Mouse (Mus musculus) forebrain, embryonic 13.5 days (tissue): Measurements from ENCODE around the gene Pmepa1. TPM values are rescaled to one million over a fixed set of nuclear protein-coding genes. Genes with fewer than 3 reads are reported as not detected.
A peak's percentile ranks its signal among the peaks of the same experiment; 100 is the strongest.

Experiments
- ATAC-seq: fragments of 200-750 bp; cut with Nextera tagmentation; 2 replicates; pipeline ENCODE4 v1.8.0; 2017
- H3K27ac ChIP-seq: fragments of 300-500 bp; sonication (generic); 2 replicates; pipeline ENCODE4 v1.5.1; 2015; ENCODE audit warnings: inconsistent platforms, mild to moderate bottlenecking, moderate library complexity
- H3K27me3 ChIP-seq: fragments of 300-500 bp; sonication (generic); 2 replicates; pipeline ENCODE4 v1.6.1; 2015; ENCODE audit warnings: mild to moderate bottlenecking, inconsistent platforms
- H3K36me3 ChIP-seq: fragments of 300-500 bp; sonication (generic); 2 replicates; pipeline ENCODE4 v1.6.1; 2015; ENCODE audit warnings: mild to moderate bottlenecking, inconsistent platforms; ENCODE audit not compliant: poor library complexity, severe bottlenecking
- H3K4me1 ChIP-seq: fragments of 300-500 bp; sonication (generic); 2 replicates; pipeline ENCODE4 v1.6.1; 2015; ENCODE audit warnings: inconsistent platforms
- H3K4me2 ChIP-seq: fragments of 300-500 bp; sonication (generic); 2 replicates; pipeline ENCODE4 v1.6.1; 2015; ENCODE audit warnings: inconsistent platforms, mild to moderate bottlenecking, moderate library complexity
- H3K4me3 ChIP-seq: fragments of 300-500 bp; sonication (generic); 2 replicates; pipeline ENCODE4 v1.5.1; 2015; ENCODE audit warnings: mild to moderate bottlenecking, inconsistent platforms
- H3K9ac ChIP-seq: fragments of 300-500 bp; sonication (generic); 2 replicates; pipeline ENCODE4 v1.6.1; 2015; ENCODE audit warnings: mild to moderate bottlenecking, inconsistent platforms
- H3K9me3 ChIP-seq: fragments of 300-500 bp; sonication (generic); replicated peaks from 2 replicates; pipeline ENCODE4 v1.6.1; 2016; ENCODE audit warnings: inconsistent platforms
- WGBS: fragments of 180-500 bp; shearing (Covaris S2); methylation state at CpG from one replicate; pipeline ENCODE4 v1.1.7; 2015; 5-methylcytosine and 5-hydroxymethylcytosine counted together
- polyA plus RNA-seq: library from polyadenylated mRNA; unstranded; fragments of >200 nt; fragmentation: Nextera tagmentation; extraction: Ambion mirVana; gene quantifications from 2 replicates; pipeline ENCODE4 v1.2.1, GENCODE M21; 2015

The Pmepa1 gene
- polyA plus RNA-seq, 1 experiment from 2014 or later, result 5.3 TPM

DNA sequence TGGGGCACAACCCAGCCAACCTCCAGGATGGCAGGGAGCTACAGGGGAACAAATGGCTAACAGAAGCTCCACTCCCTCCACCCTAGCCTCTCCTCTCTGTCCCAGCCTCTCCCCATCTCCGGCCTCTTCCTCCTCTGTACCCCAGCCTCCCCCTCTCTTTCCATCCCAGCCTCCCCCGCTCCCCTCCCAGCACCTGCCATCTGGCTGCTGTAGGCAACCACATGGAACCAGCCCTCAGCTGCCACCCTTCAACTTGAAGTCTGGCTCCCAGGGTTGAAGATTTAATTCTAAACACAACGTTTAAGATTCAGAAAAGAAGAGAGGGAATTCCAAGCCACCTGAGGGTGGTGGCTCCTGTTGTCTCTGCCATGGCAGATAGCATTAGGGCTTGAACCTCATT is 26.9 kb downstream of the Pmepa1 start:
- Histone ChIP-seq H3K4me2 (no peak overlapping the region), H3K4me3 (no peak overlapping the region), H3K36me3 (no peaks in the 10 kb centered on the region), H3K27ac (peak overlapping the region; percentile 57; the same call in 1 of the 2 replicates), H3K9ac (no peak overlapping the region), H3K4me1 (peaks cover 87% of the 10 kb centered on the region), H3K9me3 (no peaks in the 10 kb centered on the region), H3K27me3 (no peaks in the 10 kb centered on the region)
- no peak for ATAC-seq
- WGBS, result 49% methylated on average over 3 of the region's 3 CpGs

DNA sequence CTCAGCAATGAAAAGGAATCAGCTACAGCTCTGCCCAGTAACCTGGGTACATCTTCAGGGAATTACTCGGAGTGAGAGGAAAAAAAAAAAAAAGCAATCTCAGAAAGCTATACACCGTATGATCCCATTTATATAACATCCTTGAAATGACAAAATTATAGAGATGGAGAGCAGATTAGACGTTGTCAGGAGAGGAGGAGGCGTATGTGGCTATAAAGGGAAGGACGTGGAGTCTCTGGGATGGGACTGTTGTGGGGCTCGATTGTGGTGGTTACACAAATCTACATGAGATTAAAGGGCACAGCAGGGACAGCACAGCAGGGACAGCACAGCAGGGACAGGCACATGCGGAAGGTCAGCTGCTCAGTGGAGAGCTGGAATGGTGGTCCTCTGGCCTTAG is 27.5 kb downstream of the Pmepa1 start:
- Histone ChIP-seq H3K36me3 (no peaks in the 10 kb centered on the region), H3K4me3 (no peak overlapping the region), H3K27ac (no peak overlapping the region), H3K9ac (no peak overlapping the region), H3K4me1 (peaks cover 86% of the 10 kb centered on the region), H3K9me3 (no peaks in the 10 kb centered on the region), H3K27me3 (no peaks in the 10 kb centered on the region), H3K4me2 (no peak overlapping the region)
- no peak for ATAC-seq
- WGBS, result 70% methylated on average over 7 of the region's 7 CpGs

DNA sequence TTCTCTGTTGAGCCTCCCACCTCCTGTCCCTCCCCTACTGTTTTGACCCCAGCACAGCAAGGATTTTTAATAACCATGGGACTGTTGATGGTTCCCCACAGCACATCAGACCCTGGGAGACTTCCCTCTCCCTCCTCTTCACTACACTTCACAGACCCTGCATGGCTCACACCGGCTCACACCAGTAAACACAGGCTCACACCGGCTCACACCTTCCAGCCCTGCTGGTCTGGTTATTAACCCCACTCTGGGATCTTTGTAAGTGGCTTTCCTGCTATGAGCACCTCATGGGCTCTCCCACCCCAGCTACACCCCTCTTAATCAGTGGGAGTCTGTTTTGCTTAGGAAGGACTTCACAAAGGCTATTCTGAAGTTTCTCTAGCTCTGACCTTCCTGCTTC is 28.4 kb downstream of the Pmepa1 start:
- H3K4me2 ChIP-seq, result no peak overlapping the region
- no peak overlapping the region for H3K4me3 ChIP-seq
- H3K27ac ChIP-seq, result no peak overlapping the region
- ATAC-seq, result no peak
- H3K27me3 ChIP-seq, result no peaks in the 10 kb centered on the region
- H3K36me3 ChIP-seq, result no peaks in the 10 kb centered on the region
- no peak overlapping the region for H3K9ac ChIP-seq
- peaks cover 86% of the 10 kb centered on the region for H3K4me1 ChIP-seq
- 72% methylated on average over 2 of the region's 2 CpGs for WGBS
- H3K9me3 ChIP-seq, result no peaks in the 10 kb centered on the region

DNA sequence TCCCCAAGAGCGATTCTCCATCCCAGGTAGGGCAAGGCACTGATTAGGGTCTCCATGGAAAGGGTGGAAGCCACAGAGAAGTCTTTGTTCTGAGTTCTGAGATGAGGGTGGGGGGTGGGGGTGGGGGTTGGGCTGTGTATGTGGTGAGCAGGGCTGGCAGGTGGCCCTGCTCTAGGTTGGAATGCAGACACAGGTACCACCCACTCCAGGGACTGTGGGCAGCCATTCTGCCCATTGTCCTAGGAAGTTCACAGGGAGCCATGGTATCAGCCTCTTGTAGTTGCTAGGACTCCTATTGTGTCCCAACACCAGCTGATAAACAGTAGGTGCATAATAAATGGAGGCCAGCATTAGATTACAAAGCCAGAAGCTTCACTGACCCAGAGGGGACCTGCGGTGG is 29.1 kb downstream of the Pmepa1 start:
- Histone ChIP-seq H3K4me3 (no peak overlapping the region), H3K4me1 (peaks cover 87% of the 10 kb centered on the region)
- WGBS, result 20% methylated on average over 2 of the region's 2 CpGs

DNA sequence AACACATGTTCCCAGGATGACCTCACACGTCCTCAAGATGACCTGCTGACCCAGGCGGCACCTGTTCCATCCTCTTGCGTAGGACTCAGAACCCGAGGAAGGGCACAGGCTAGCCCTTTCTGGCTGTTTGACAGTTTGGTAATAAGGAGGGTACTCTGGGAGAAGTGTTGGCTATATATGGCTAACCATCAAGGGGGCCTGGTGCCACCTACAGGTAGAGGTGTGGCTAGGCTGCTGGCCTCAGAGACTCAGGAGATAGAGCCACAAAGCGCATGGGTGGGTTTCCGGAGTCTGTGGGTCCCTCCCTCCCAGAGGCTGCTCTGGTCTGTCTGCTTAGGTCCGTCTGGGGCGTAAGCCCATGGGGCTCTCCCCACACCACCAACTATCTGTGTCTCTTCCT is 29.6 kb downstream of the Pmepa1 start:
- ATAC-seq, result no peak
- Histone ChIP-seq H3K36me3 (no peaks in the 10 kb centered on the region), H3K4me3 (no peak overlapping the region), H3K4me1 (peaks cover 85% of the 10 kb centered on the region), H3K27ac (no peak overlapping the region), H3K4me2 (no peak overlapping the region), H3K27me3 (no peaks in the 10 kb centered on the region), H3K9ac (no peak overlapping the region), H3K9me3 (no peaks in the 10 kb centered on the region)
- WGBS, result 77% methylated on average over 8 of the region's 8 CpGs

More for the DNA sequence above, 29.1 kb downstream of the Pmepa1 start:
- H3K27ac ChIP-seq, result no peak overlapping the region
- ATAC-seq, result no peak
- no peak overlapping the region for H3K9ac ChIP-seq
- H3K27me3 ChIP-seq, result no peaks in the 10 kb centered on the region
- H3K9me3 ChIP-seq, result no peaks in the 10 kb centered on the region
- H3K36me3 ChIP-seq, result no peaks in the 10 kb centered on the region
- no peak overlapping the region for H3K4me2 ChIP-seq

DNA sequence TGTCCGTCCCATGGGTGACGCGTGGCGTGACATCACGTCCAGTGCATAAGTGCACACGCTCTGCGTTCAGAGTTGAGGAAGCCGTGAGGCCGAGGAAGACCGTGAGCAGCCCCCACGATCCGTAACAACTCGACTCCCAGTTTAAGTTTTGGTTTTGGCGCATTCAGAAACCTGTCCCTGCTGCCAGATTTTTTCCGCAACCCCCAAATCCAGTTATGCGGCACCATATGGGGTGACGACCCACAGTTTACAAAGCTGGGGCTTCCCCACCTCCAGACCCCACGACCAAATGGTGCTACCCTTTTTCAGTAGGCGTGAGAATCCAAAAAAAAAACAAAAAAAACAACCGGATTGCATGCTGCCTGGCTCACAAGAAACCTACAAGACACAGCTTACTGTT is 31.1 kb downstream of the Pmepa1 start:
- H3K4me3 ChIP-seq, result no peak overlapping the region
- H3K27me3 ChIP-seq, result no peaks in the 10 kb centered on the region; the same call in 1 of the 2 replicates
- H3K4me2 ChIP-seq, result no peak overlapping the region
- no peak overlapping the region for H3K27ac ChIP-seq
- WGBS, result 89% methylated on average over 20 of the region's 20 CpGs
- ATAC-seq, result no peak
- H3K36me3 ChIP-seq, result no peaks in the 10 kb centered on the region
- no peak overlapping the region for H3K9ac ChIP-seq
- no peaks in the 10 kb centered on the region for H3K9me3 ChIP-seq
- peaks cover 85% of the 10 kb centered on the region for H3K4me1 ChIP-seq

DNA sequence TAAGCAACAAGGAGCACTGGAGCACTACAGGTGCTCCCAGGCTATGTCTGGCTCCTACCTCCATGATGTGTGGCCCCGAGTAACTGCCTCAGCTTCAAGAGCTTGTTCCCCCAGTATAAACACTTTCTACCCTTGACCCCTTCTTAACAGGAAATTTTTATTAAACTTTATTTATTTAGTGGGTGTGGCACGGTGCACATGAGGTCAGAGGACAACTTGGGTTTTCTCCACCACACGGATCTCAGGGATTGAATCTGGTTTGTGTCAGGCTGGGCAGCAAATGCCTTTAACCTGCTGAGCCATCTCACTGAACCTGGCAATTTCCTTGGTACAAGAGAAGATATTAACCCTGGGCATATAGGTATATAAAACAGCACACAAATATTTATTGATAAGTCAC is 32.2 kb downstream of the Pmepa1 start:
- Histone ChIP-seq H3K27me3 (no peaks in the 10 kb centered on the region; the same call in 1 of the 2 replicates), H3K9ac (no peak overlapping the region), H3K27ac (no peak overlapping the region), H3K4me3 (no peak overlapping the region), H3K36me3 (no peaks in the 10 kb centered on the region), H3K4me1 (peaks cover 84% of the 10 kb centered on the region), H3K9me3 (no peaks in the 10 kb centered on the region), H3K4me2 (no peak overlapping the region)
- 81% methylated on average over 3 of the region's 3 CpGs for WGBS
- ATAC-seq, result no peak

DNA sequence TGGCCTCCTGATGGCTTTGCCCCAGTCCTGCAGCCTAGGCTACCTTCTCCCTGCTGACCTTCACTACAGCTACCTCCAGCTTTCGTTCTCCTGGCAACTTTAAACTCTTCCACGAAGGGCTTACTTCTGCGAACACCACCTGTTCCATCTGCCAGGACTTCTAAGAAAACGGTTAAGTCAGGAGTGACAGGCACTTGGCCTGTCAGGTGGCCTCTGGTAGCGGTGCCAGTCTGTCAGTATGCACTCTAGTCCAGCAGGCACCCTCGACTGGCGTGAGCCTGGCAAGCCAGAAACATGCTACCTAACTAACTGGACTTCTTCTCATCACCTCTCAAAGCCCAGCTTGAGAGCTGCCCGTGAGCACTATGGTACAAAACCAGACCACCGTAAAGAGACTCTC is 32.7 kb downstream of the Pmepa1 start:
- Histone ChIP-seq H3K9me3 (no peaks in the 10 kb centered on the region), H3K9ac (no peak overlapping the region), H3K27ac (no peak overlapping the region), H3K4me3 (no peak overlapping the region), H3K36me3 (no peaks in the 10 kb centered on the region), H3K4me2 (no peak overlapping the region), H3K27me3 (no peaks in the 10 kb centered on the region; the same call in 1 of the 2 replicates), H3K4me1 (peaks cover 87% of the 10 kb centered on the region)
- 76% methylated on average over 9 of the region's 9 CpGs for WGBS
- no peak for ATAC-seq

DNA sequence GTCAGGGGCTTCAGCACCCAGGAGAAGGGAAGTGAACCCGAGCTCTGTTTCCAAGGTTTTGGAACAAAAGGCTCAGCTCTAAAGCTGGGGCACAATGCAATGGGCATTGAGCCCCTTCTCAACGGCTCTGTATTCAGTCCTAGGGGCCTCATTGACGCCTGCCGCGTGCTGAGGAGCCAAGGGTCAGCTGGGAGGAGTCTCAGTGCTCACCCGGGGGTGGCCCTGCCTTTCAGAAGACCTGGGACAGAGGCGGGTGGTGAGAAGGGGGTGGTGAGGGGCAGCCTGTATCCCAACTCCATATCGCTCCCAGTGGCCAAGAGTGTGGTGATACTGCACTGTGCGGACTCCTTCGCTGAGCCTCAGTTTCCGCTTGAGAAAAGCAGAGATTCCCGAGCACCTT is 33.5 kb downstream of the Pmepa1 start:
- 10% methylated on average over 12 of the region's 12 CpGs for WGBS
- H3K27ac ChIP-seq, result no peak overlapping the region; the same call in 1 of the 2 replicates

DNA sequence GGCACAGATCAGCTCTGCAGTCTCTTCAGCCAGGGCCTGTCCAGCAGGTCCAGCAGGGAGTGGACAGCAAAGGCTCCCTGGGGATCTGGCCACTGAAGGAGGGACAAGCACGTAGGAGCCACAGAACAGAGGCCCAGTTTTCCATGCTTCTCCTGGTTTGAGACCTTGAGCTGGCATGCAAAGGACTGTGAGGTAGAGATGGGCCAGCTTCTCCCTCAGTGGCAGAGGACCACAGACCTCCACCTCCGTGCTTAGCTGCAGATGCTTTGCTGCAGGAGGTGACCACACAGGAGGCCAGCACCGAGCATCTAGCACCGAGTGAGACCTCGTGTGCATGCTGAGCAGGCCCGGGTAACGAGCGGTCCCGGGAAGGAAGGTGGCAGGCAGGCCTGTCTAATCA is 35.6 kb downstream of the Pmepa1 start:
- Histone ChIP-seq H3K27ac (peak overlapping the region; percentile 31; the same call in 1 of the 2 replicates), H3K4me2 (0 out of 2 replicates have a peak overlapping the region, but pooled peaks have one; percentile 9), H3K27me3 (no peaks in the 10 kb centered on the region; the same call in 1 of the 2 replicates), H3K4me3 (no peak overlapping the region), H3K36me3 (no peaks in the 10 kb centered on the region), H3K9ac (peak overlapping the region; percentile 39; the same call in 1 of the 2 replicates), H3K4me1 (peaks cover 84% of the 10 kb centered on the region), H3K9me3 (no peaks in the 10 kb centered on the region)
- no peak for ATAC-seq
- 17% methylated on average over 9 of the region's 9 CpGs for WGBS

More for the DNA sequence above, 33.5 kb downstream of the Pmepa1 start:
- Histone ChIP-seq H3K27me3 (no peaks in the 10 kb centered on the region; the same call in 1 of the 2 replicates), H3K9ac (no peak overlapping the region), H3K4me3 (no peak overlapping the region), H3K4me1 (peaks cover 88% of the 10 kb centered on the region), H3K9me3 (no peaks in the 10 kb centered on the region), H3K36me3 (no peaks in the 10 kb centered on the region), H3K4me2 (no peak overlapping the region)
- ATAC-seq, result peak; percentile 54

DNA sequence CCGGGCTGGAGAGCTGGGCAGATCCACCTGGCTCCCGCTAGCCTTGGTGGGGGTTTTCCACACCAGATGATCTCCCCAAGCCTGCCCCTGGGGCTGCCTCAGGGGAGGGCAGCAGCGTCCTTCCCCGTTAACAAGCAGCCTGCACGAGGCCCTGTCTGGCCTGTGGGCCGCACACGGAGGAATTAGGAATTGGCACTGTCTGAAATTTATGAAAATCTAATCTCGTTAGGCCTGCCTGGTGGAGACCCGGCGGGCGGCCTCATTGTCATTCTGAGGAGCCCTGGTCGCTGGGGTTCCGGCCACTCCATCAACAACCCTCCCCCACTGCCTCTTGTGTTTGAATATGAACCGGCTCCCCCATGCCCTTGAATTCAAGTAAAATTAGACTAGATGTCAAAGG is 37.8 kb downstream of the Pmepa1 start:
- Histone ChIP-seq H3K9me3 (no peaks in the 10 kb centered on the region), H3K4me3 (no peak overlapping the region), H3K27ac (no peak overlapping the region), H3K27me3 (no peaks in the 10 kb centered on the region; the same call in 1 of the 2 replicates), H3K9ac (0 out of 2 replicates have a peak overlapping the region, but pooled peaks have one; percentile 2), H3K4me2 (no peak overlapping the region), H3K4me1 (peaks cover 88% of the 10 kb centered on the region), H3K36me3 (peaks cover 3% of the 10 kb centered on the region; the same call in 1 of the 2 replicates)
- 4% methylated on average over 14 of the region's 14 CpGs for WGBS
- peak; percentile 5; the same call in 1 of the 2 replicates for ATAC-seq

DNA sequence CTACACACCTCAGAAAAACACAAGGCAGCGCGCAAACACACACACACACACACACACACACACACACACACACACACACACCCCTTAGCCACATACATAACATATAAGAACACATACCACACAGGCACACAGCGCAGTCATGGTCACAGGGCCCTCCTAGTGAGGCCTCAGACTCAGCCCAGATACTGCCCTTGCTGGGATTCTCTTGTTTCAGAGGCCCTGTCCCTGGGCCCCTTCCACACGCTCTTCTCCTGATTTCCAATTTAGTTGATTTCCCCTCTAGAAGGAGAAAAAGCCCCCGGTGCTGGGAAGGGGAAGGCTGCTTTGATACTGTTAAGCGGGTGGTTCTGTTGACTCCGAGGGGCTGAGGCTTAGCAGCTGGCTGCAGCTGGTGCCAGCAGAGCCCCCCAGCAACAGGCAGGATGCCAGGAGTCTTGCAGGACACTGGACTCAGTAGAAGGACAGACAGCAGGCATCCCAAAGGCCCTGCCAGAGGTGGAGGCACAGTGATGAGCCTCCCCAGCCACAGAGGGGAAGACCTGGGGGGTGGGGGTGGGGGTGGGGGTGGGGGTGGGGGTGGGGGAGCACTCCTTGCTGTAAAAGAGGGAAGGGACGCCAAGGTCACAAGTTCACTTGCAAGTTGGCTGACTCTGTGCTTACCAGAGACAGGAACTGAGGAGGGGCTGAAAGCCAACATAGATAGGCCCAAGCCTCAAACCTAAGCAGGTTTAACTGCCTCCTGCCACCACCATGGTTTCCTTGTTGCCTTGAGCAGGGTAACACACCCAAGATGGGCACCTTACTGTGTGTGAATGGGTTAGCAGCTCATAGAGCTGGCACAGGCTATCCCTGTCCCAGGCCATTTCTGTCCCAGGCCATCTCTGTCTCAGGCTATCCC is 40.6 kb downstream of the Pmepa1 start:
- Histone ChIP-seq H3K4me2 (peak overlapping the region; percentile 15; the same call in 1 of the 2 replicates), H3K27me3 (no peaks in the 10 kb centered on the region; the same call in 1 of the 2 replicates), H3K36me3 (peaks cover 31% of the 10 kb centered on the region), H3K9ac (no peak overlapping the region), H3K27ac (no peak overlapping the region), H3K9me3 (no peaks in the 10 kb centered on the region), H3K4me1 (peaks cover 70% of the 10 kb centered on the region), H3K4me3 (no peak overlapping the region)
- WGBS, result 52% methylated on average over 8 of the region's 8 CpGs
- no peak for ATAC-seq
